Mouse (Mus musculus): ENCODE results near the gene Plekhh3. TPM values are rescaled to one million over a fixed set of nuclear protein-coding genes. Genes with fewer than 3 reads are reported as not detected.

The Plekhh3 gene
- polyA plus RNA-seq, 1 experiment from 2014 or later: 4.5 TPM

DNA sequence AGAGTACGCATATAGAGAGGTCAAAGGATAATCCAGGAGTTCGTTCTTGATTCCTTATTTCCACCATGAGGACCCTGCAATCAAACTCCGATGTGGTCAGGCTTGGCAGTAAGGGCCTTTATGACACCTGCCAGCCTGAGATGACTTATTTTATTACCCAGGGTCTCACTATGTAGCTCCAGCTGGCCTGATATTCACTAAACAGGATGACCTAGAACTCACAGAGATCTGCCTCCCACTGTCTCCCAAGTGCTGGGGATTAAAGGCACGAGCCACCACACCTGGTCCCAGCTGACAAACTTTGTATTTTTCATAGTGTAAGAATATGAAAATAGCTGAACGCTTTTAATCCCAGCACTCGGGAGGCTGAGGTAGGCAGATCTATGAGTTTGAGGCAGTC, 16.0 kb downstream of the Plekhh3 start:
- Histone ChIP-seq H3K9ac (no peak overlapping the region), H3K9me3 (replicated peaks) (no peaks in the 10 kb centered on the region), H3K36me3 (ENCODE audit: poor library complexity, severe bottlenecking) (no peaks in the 10 kb centered on the region), H3K4me3 (no peak overlapping the region), H3K4me1 (peaks cover 14% of the 10 kb centered on the region), H3K27me3 (peaks cover 21% of the 10 kb centered on the region; the same call in 1 of the 2 replicates), H3K4me2 (peak overlapping the region; percentile 72; the same call in 1 of the 2 replicates), H3K27ac (no peak overlapping the region)
- 71% methylated on average over 6 of the region's 6 CpGs for whole genome bisulfite sequencing
- ATAC-seq: no peak

DNA sequence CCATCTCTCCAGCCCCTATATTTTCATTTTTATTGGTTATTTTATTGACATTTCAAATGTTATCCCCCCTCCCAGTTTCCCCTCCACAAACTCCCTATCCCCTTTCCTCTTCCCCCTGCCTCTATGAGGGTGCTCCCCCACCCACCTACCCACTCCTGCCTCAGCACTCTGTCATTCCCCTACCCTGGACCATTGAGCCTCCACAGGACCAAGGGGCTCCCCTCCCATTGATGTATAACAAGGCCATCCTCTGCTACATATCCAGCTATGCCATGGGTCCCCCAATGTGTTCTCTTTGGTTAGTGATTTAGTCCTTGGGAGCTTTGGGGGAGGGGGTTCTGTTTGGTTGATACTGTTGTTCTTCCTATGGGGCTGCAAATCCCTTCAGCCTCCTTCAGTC, 16.5 kb downstream of the Plekhh3 start:
- H3K9ac ChIP-seq: no peak overlapping the region
- no peaks in the 10 kb centered on the region for H3K9me3 ChIP-seq (replicated peaks)
- peaks cover 21% of the 10 kb centered on the region; the same call in 1 of the 2 replicates for H3K27me3 ChIP-seq
- no peak overlapping the region for H3K4me3 ChIP-seq
- peaks cover 18% of the 10 kb centered on the region for H3K4me1 ChIP-seq
- no peak overlapping the region for H3K27ac ChIP-seq
- no peak overlapping the region for H3K4me2 ChIP-seq
- no peak for ATAC-seq
- H3K36me3 ChIP-seq (ENCODE audit: poor library complexity, severe bottlenecking): no peaks in the 10 kb centered on the region

DNA sequence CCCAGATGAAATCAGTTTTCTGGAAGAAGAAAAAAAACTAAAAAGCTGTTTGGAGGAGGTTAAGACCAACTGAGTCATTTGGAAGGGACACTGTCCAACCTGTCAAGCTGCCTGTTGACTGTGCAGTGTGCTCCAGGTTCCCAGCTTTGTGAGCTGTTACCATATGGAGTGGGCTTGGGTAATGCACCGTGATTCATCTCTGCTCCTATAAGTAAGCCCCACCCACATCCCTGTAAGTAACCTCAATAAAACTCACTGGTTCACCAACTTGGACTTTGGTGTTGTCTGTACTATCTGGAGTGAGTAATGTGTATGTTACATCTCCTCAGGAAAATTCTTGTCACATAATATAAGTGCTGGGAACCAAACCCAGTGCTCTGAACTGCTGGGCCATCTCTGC, 18.3 kb downstream of the Plekhh3 start:
- Histone ChIP-seq H3K36me3 (ENCODE audit: poor library complexity, severe bottlenecking) (no peaks in the 10 kb centered on the region), H3K9ac (no peak overlapping the region), H3K4me2 (no peak overlapping the region), H3K27ac (no peak overlapping the region), H3K4me1 (peaks cover 25% of the 10 kb centered on the region), H3K27me3 (peaks cover 17% of the 10 kb centered on the region; the same call in 1 of the 2 replicates), H3K9me3 (replicated peaks) (no peaks in the 10 kb centered on the region), H3K4me3 (no peak overlapping the region)
- WGBS: 87% methylated on average over 1 of the region's 1 CpGs
- ATAC-seq: no peak

DNA sequence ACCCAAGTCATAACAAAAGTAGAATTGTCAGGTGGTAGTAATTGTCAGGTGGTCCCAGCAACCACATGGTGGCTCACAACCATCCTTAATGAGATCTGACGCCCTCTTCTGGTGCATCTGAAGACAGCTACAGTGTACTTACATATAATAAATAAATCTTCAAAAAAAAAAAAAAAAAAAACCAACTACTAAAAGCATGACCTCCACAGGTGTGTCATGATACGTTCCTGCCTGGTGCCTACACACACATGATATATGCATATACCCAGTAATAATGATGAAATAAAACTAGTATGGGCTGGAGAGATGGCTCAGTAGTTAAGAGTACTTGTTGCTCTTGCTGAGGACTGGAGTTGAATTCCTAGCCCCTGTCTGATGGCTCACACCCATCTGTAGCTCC, 20.1 kb downstream of the Plekhh3 start:
- H3K27me3 ChIP-seq: 0 out of 2 replicates have a peak, but pooled peaks cover 5% of the 10 kb centered on the region
- 55% methylated on average over 2 of the region's 2 CpGs for whole genome bisulfite sequencing
- no peak for ATAC-seq
- no peak overlapping the region for H3K27ac ChIP-seq
- no peaks in the 10 kb centered on the region for H3K36me3 ChIP-seq (ENCODE audit: poor library complexity, severe bottlenecking)
- peaks cover 31% of the 10 kb centered on the region for H3K4me1 ChIP-seq
- no peak overlapping the region for H3K4me2 ChIP-seq
- no peaks in the 10 kb centered on the region for H3K9me3 ChIP-seq (replicated peaks)
- H3K9ac ChIP-seq: no peak overlapping the region
- H3K4me3 ChIP-seq: no peak overlapping the region

DNA sequence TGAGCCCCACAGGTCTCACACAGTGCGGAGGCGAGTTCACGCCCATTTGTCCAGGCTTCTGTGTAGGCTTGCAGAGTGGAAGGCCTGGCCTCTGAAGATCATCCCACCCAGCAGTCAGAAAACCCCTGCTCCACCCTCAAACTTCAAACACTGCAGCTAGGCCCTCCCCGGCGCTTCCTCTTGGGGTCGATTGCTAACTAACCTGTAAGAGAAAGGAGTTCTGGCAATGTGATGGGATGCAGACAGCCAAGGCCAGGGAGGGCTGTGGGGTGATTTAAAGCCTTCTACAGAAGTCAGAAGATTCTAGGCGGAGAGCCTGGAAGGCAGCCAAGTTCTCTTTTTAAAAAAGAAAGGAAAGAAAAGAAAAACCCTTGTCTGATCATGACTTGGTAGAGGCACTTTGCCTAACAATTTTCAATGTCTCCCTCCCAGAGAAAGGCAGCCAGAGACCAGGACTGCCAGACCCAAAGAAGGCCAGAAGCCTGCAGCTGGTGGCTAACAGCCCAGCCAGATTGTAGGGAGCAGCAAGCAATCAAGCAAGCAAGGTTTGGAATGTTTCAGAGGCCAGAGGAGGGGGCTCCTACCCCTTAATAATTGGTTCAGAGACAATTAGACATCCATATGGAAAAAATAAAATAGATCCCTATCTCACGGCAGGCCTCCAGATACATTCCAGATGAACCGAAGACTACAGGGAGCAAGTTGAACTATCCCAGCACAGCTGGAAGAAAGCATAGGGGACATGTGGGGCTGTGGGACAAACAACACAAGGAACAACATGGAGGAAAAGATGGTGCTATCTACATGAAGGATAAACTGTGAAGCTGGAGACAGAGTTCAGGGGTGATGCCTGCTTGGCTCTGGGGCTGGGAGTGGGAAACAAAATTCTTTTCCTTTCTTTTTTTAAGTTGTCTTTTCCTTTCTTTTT, 21.7 kb downstream of the Plekhh3 start:
- H3K4me1 ChIP-seq: peaks cover 21% of the 10 kb centered on the region
- 46% methylated on average over 9 of the region's 9 CpGs for WGBS
- no peaks in the 10 kb centered on the region for H3K36me3 ChIP-seq (ENCODE audit: poor library complexity, severe bottlenecking)
- H3K9me3 ChIP-seq (replicated peaks): no peaks in the 10 kb centered on the region
- peak overlapping the region; percentile 45; the same call in 1 of the 2 replicates for H3K27ac ChIP-seq
- ATAC-seq: no peak
- H3K27me3 ChIP-seq: no peaks in the 10 kb centered on the region
- no peak overlapping the region for H3K4me2 ChIP-seq
- H3K4me3 ChIP-seq: no peak overlapping the region
- H3K9ac ChIP-seq: no peak overlapping the region

DNA sequence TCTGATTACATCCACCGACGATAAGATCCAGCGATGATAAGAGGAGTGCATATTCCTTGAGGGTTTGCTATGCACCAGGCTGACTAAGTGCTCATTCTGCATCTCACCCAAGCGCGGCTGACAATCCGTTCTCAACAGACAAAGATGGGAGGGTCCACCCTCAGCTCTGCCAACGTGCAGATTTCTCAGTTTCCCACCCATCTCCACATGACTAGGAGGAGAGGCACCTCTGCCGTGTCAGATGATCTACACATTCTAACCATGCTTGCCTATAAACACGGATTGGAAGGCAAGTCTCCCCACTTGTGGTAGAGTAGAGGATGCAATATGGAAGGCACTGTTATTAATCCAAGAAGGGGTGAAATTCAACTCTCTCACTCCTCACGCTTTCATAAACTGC, 22.4 kb downstream of the Plekhh3 start:
- Histone ChIP-seq H3K9ac (no peak overlapping the region), H3K4me1 (peaks cover 25% of the 10 kb centered on the region), H3K4me3 (no peak overlapping the region), H3K9me3 (replicated peaks) (no peaks in the 10 kb centered on the region), H3K36me3 (ENCODE audit: poor library complexity, severe bottlenecking) (no peaks in the 10 kb centered on the region), H3K27ac (peak overlapping the region; percentile 45; the same call in 1 of the 2 replicates), H3K4me2 (no peak overlapping the region), H3K27me3 (no peaks in the 10 kb centered on the region)
- no peak for ATAC-seq
- 74% methylated on average over 10 of the region's 10 CpGs for WGBS

DNA sequence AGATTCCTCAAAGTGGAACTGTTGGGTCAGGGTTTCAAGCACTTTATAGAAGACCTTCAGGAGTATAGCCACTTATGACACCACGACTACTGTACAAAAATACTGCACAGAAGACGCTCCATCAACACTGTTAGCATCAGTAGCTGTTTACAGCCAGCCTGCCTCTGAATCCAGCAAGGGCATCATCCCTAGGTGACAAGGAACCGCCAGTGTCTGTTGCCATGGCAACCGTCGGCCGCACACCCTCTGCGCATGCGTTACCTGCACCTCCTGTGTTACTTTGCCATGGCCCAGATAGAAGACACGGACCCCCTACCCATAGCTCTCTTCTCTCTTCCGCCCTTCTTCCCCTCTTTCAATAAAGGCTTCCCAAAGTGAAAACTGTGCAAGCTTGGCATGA, 24.8 kb downstream of the Plekhh3 start:
- Histone ChIP-seq H3K36me3 (ENCODE audit: poor library complexity, severe bottlenecking) (no peaks in the 10 kb centered on the region), H3K27ac (peak overlapping the region; percentile 48), H3K9me3 (replicated peaks) (no peaks in the 10 kb centered on the region), H3K4me2 (peak overlapping the region; percentile 18; the same call in 1 of the 2 replicates), H3K4me1 (peaks cover 29% of the 10 kb centered on the region), H3K9ac (no peak overlapping the region), H3K4me3 (no peak overlapping the region), H3K27me3 (no peaks in the 10 kb centered on the region)
- 15% methylated on average over 10 of the region's 10 CpGs for WGBS
- peak; percentile 61; the same call in 1 of the 2 replicates for ATAC-seq

DNA sequence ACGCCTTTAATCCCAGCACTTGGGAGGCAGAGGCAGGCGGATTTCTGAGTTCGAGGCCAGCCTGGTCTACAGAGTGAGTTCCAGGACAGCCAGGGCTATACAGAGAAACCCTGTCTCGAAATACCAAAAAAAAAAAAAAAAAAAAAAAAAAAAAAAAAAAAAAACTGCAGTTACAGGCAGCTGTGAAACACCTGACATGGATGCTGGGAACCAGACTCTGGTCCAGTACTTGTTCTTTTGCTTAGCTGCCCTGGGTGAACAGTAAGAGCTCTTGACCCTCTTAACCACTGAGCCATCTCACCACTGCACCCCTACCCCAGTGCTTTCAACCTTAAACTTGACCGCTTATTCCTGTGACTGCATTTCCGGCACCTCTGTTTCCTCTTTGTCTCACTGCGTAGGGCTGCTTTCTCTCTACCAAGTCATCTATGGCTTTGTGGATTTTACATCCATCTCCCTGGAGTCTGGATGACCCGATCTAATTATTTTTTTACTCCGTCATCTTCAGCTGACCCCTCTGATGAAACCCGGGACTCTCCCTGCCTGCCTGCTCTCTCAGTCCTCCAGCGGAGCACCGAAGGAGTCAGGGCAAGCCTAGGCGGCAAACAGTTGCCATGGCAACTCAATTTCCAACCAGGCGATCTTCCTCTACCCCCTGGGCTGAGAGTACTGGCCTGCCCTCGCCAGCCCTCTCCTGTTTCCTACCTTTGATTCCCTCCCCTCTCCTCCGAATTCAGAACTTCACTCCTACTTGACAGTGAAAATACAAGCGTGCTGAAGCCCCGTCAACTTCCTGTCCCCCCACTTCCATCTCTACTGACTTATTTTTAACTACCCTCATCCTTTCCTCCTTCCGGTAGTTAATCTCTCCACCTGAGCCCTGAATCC, 27.6 kb downstream of the Plekhh3 start:
- Histone ChIP-seq H3K36me3 (ENCODE audit: poor library complexity, severe bottlenecking) (no peaks in the 10 kb centered on the region), H3K9ac (peak overlapping the region; percentile 57; the same call in 1 of the 2 replicates), H3K9me3 (replicated peaks) (no peaks in the 10 kb centered on the region), H3K27me3 (no peaks in the 10 kb centered on the region), H3K27ac (peak overlapping the region; percentile 35; the same call in 1 of the 2 replicates), H3K4me1 (peaks cover 42% of the 10 kb centered on the region), H3K4me2 (peak overlapping the region; percentile 56), H3K4me3 (peak overlapping the region; percentile 26)
- no peak for ATAC-seq
- 24% methylated on average over 19 of the region's 19 CpGs for WGBS

DNA sequence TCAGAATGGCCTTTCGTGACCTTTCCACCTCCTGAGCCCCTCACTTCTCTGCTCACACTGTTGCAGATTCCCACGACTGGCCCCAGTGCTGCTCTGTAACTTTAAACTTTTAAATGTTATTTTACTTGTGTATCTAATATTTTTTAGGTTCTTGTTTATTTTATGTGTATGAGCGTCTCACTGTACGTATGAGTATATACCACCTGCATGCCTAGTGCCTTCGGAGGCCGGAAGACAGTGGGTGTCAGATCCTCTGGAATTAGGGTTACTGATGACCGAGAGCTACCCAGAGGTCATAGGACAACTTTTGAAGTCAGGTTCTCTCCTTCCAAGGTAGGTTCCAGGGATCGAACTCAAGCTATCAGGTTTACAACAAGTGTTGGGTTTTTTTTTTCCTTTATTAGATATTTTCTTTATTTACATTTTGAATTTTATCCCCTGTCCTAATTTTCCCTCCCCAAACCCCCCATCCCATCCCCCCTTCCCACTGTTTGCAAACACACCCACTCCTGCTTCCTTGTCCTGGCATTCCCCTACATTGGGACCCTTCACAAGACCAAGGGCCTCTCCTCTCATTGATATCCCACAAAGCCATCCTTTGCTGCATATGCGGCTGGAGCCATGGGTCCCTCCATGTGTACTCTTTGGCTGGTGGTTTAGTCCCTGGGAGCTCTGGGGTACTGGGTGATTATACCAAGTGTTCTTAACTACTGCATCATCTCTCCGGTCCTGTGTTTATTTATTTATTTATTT, 28.8 kb downstream of the Plekhh3 start:
- no peak overlapping the region for H3K9ac ChIP-seq
- no peak overlapping the region for H3K4me3 ChIP-seq
- peaks cover 43% of the 10 kb centered on the region for H3K4me1 ChIP-seq
- ATAC-seq: no peak
- no peak overlapping the region for H3K4me2 ChIP-seq
- no peaks in the 10 kb centered on the region for H3K9me3 ChIP-seq (replicated peaks)
- H3K27ac ChIP-seq: no peak overlapping the region
- H3K27me3 ChIP-seq: no peaks in the 10 kb centered on the region
- H3K36me3 ChIP-seq (ENCODE audit: poor library complexity, severe bottlenecking): no peaks in the 10 kb centered on the region
- WGBS: 90% methylated on average over 10 of the region's 10 CpGs

DNA sequence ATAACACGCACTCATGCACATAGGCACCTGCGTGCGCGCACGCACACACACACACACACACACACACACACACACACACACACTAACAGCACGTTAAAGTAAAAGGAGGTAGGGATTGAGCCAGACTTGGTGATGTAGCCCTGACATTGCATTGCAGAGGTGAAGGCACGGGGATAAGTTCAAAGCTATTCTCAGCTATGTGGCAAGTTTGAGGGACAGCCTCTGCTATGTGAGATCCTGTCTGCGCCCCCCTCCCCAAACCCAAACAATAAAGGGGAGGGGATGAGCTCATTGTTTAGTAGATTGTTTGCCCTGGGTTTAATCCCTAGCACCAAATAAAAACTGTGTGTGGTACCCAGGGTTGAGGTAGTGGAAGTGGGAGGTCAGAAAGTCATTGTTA, 30.1 kb downstream of the Plekhh3 start:
- Histone ChIP-seq H3K9me3 (replicated peaks) (no peaks in the 10 kb centered on the region), H3K27me3 (no peaks in the 10 kb centered on the region), H3K36me3 (ENCODE audit: poor library complexity, severe bottlenecking) (no peaks in the 10 kb centered on the region), H3K27ac (no peak overlapping the region), H3K4me2 (peak overlapping the region; percentile 59), H3K9ac (no peak overlapping the region), H3K4me1 (peaks cover 34% of the 10 kb centered on the region), H3K4me3 (no peak overlapping the region)
- WGBS: 72% methylated on average over 8 of the region's 8 CpGs
- ATAC-seq: no peak

DNA sequence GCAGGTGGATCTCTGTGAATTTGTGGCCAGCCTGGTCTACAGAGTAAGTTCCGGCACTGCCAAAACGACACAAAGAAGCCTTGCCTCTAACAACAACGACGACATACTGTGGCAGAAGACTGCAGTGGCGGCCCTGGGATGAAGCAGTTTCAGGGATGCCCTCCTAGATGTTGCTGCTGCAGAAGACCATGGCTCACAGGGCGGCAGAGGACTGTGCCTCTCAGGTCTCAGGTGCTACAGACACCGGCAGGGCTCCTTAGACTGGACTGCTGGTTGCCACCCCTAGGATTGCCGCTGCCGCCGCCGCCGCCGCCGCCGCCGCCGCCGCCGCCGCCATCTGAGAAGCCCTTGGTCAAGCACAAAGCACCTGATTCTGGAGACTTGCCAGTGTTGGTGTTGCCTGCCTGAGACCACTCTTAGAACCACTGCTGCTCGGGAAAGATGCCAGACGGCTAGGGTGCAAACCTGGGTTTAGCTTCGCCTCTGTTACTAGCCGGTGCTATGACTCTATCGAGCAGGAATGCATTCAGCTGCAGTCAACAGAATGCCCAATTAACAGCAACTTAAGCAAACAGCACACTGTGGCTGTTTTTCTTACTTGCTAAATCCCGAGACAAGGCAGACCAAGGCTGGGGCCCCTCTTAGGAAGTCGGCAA, 30.9 kb downstream of the Plekhh3 start:
- peak; percentile 82 for ATAC-seq
- Histone ChIP-seq H3K4me1 (peaks cover 33% of the 10 kb centered on the region), H3K36me3 (ENCODE audit: poor library complexity, severe bottlenecking) (no peaks in the 10 kb centered on the region), H3K4me2 (peak overlapping the region; percentile 59), H3K9ac (peak overlapping the region; percentile 60), H3K9me3 (replicated peaks) (no peaks in the 10 kb centered on the region), H3K27ac (peak overlapping the region; percentile 63), H3K4me3 (peak overlapping the region; percentile 36), H3K27me3 (no peaks in the 10 kb centered on the region)
- WGBS: 33% methylated on average over 27 of the region's 27 CpGs

All from forebrain, embryonic 13.5 days (tissue).